Mouse (Mus musculus) olfactory bulb, adult 2 months (tissue): Measurements from ENCODE around the gene Ifna4.

Experiments
- CTCF ChIP-seq: fragments of 200-500 bp; IDR thresholded peaks from 2 replicates; pipeline ENCODE4 v1.5.1; 2012; ENCODE audit warnings: low read depth, mild to moderate bottlenecking, low read length, moderate library complexity; ENCODE audit not compliant: insufficient read depth
- POLR2A ChIP-seq: fragments of 200-500 bp; IDR thresholded peaks from 2 replicates; pipeline ENCODE4 v1.6.1; 2012; ENCODE audit warnings: mild to moderate bottlenecking, low read depth, low read length, moderate library complexity; ENCODE audit not compliant: insufficient read depth

- TF ChIP-seq CTCF (no peak), POLR2A (no peak)
Measured at GRCm38 (mm10) chr4:88815928-88816327, 25.7 kb upstream of the Ifna4 start, which contains the start of gene Ifna7.
